Mouse (Mus musculus) heart, embryonic 15.5 days (tissue): ENCODE results near the gene Nptxr. TPM values are rescaled to one million over a fixed set of nuclear protein-coding genes. Genes with fewer than 3 reads are reported as not detected.
A peak's percentile ranks its signal among the peaks of the same experiment; 100 is the strongest.

ENCODE experiments used
- ATAC-seq: fragments of 200-750 bp; cut with Nextera tagmentation; replicated peaks from 2 replicates; pipeline ENCODE4 v1.8.0; 2017; ENCODE audit warnings: low read depth, moderate TSS enrichment; ENCODE audit not compliant: insufficient number of reproducible peaks, insufficient read depth, low FRiP score
- H3K27ac ChIP-seq: fragments of 300-500 bp; sonication (generic); 2 replicates; pipeline ENCODE4 v1.5.1; 2015; ENCODE audit warnings: mild to moderate bottlenecking, inconsistent platforms
- H3K27me3 ChIP-seq: fragments of 300-500 bp; sonication (generic); 2 replicates; pipeline ENCODE4 v1.6.1; 2015; ENCODE audit warnings: inconsistent platforms
- H3K36me3 ChIP-seq: fragments of 300-500 bp; sonication (generic); 2 replicates; pipeline ENCODE4 v1.6.1; 2015; ENCODE audit warnings: mild to moderate bottlenecking, inconsistent platforms
- H3K4me1 ChIP-seq: fragments of 300-500 bp; sonication (generic); replicated peaks from 2 replicates; pipeline ENCODE4 v1.6.1; 2015; ENCODE audit warnings: inconsistent platforms
- H3K4me2 ChIP-seq: fragments of 300-500 bp; sonication (generic); 2 replicates; pipeline ENCODE4 v1.6.1; 2015; ENCODE audit warnings: inconsistent platforms, mild to moderate bottlenecking, moderate library complexity
- H3K4me3 ChIP-seq: fragments of 300-500 bp; sonication (generic); 2 replicates; pipeline ENCODE4 v1.5.1; 2015; ENCODE audit warnings: mild to moderate bottlenecking, inconsistent platforms
- H3K9ac ChIP-seq: fragments of 300-500 bp; sonication (generic); 2 replicates; pipeline ENCODE4 v1.6.1; 2015; ENCODE audit warnings: mild to moderate bottlenecking, inconsistent platforms
- H3K9me3 ChIP-seq: fragments of 300-500 bp; sonication (generic); replicated peaks from 2 replicates; pipeline ENCODE4 v1.6.1; 2016; ENCODE audit warnings: inconsistent platforms
- WGBS: fragments of 180-500 bp; shearing (Covaris S2); methylation state at CpG from one replicate; pipeline ENCODE4 v1.1.7; 2015; ENCODE audit warnings: mixed read lengths; 5-methylcytosine and 5-hydroxymethylcytosine counted together
- polyA plus RNA-seq: library from polyadenylated mRNA; unstranded; fragments of >200 nt; fragmentation: Nextera tagmentation; extraction: Ambion mirVana; gene quantifications from 2 replicates; pipeline ENCODE4 v1.2.1, GENCODE M21; 2015

The Nptxr gene
- polyA plus RNA-seq, 1 experiment from 2014 or later: 1.8 TPM

- H3K36me3 ChIP-seq: peaks cover 20% of the 10 kb centered on the region; the same call in 1 of the 2 replicates
Observed at GRCm38 (mm10) chr15:79830388-79830787, 25.8 kb upstream of the Nptxr start.

GRCm38 (mm10) chr15:79829431-79829830, 24.9 kb upstream of the Nptxr start:
- H3K27me3 ChIP-seq: no peaks in the 10 kb centered on the region
- H3K9ac ChIP-seq: no peak overlapping the region
- H3K36me3 ChIP-seq: peaks cover 20% of the 10 kb centered on the region; the same call in 1 of the 2 replicates
- H3K4me1 ChIP-seq: peaks cover 81% of the 10 kb centered on the region
- H3K4me2 ChIP-seq: no peak overlapping the region
- H3K9me3 ChIP-seq: no peaks in the 10 kb centered on the region
- no peak for ATAC-seq
- no peak overlapping the region for H3K27ac ChIP-seq
- no peak overlapping the region for H3K4me3 ChIP-seq
- 81% methylated on average over 5 of the region's 5 CpGs for WGBS

More at GRCm38 (mm10) chr15:79830388-79830787, 25.8 kb upstream of the Nptxr start:
- no peak overlapping the region for H3K9ac ChIP-seq
- WGBS: 15% methylated on average over 4 of the region's 4 CpGs
- H3K27me3 ChIP-seq: no peaks in the 10 kb centered on the region
- H3K9me3 ChIP-seq: no peaks in the 10 kb centered on the region
- ATAC-seq: no peak
- peaks cover 77% of the 10 kb centered on the region for H3K4me1 ChIP-seq
- no peak overlapping the region for H3K27ac ChIP-seq
- no peak overlapping the region for H3K4me2 ChIP-seq
- H3K4me3 ChIP-seq: no peak overlapping the region

- 54% methylated on average over 46 of the region's 46 CpGs for WGBS
- Histone ChIP-seq H3K4me1 (peaks cover 85% of the 10 kb centered on the region), H3K4me3 (0 out of 2 replicates have a peak overlapping the region, but pooled peaks have one; percentile 3), H3K9me3 (no peaks in the 10 kb centered on the region), H3K27me3 (no peaks in the 10 kb centered on the region), H3K27ac (no peak overlapping the region), H3K9ac (no peak overlapping the region), H3K36me3 (peaks cover 20% of the 10 kb centered on the region; the same call in 1 of the 2 replicates), H3K4me2 (peak overlapping the region; percentile 17)
- no peak for ATAC-seq
Observed at GRCm38 (mm10) chr15:79828366-79829035, 23.9 kb upstream of the Nptxr start.

GRCm38 (mm10) chr15:79827778-79828210, 23.2 kb upstream of the Nptxr start:
- peaks cover 83% of the 10 kb centered on the region for H3K4me1 ChIP-seq
- H3K9ac ChIP-seq: no peak overlapping the region
- WGBS: 80% methylated on average over 11 of the region's 11 CpGs
- peaks cover 20% of the 10 kb centered on the region; the same call in 1 of the 2 replicates for H3K36me3 ChIP-seq
- no peaks in the 10 kb centered on the region for H3K9me3 ChIP-seq
- H3K27ac ChIP-seq: no peak overlapping the region
- H3K27me3 ChIP-seq: no peaks in the 10 kb centered on the region
- no peak overlapping the region for H3K4me3 ChIP-seq
- 0 out of 2 replicates have a peak overlapping the region, but pooled peaks have one; percentile 17 for H3K4me2 ChIP-seq
- ATAC-seq: no peak

GRCm38 (mm10) chr15:79827061-79827777, 22.7 kb upstream of the Nptxr start:
- H3K36me3 ChIP-seq: peaks cover 20% of the 10 kb centered on the region; the same call in 1 of the 2 replicates
- no peak overlapping the region for H3K27ac ChIP-seq
- no peak overlapping the region for H3K4me2 ChIP-seq
- peaks cover 83% of the 10 kb centered on the region for H3K4me1 ChIP-seq
- no peaks in the 10 kb centered on the region for H3K27me3 ChIP-seq
- no peak overlapping the region for H3K9ac ChIP-seq
- no peak overlapping the region for H3K4me3 ChIP-seq
- ATAC-seq: no peak
- no peaks in the 10 kb centered on the region for H3K9me3 ChIP-seq
- 87% methylated on average over 14 of the region's 14 CpGs for WGBS

GRCm38 (mm10) chr15:79826221-79826935, 21.8 kb upstream of the Nptxr start:
- Histone ChIP-seq H3K4me3 (no peak overlapping the region), H3K4me2 (no peak overlapping the region), H3K9ac (no peak overlapping the region), H3K27me3 (no peaks in the 10 kb centered on the region), H3K27ac (no peak overlapping the region), H3K36me3 (peaks cover 16% of the 10 kb centered on the region; the same call in 1 of the 2 replicates), H3K9me3 (no peaks in the 10 kb centered on the region), H3K4me1 (peaks cover 77% of the 10 kb centered on the region)
- ATAC-seq: no peak
- 82% methylated on average over 9 of the region's 9 CpGs for WGBS

GRCm38 (mm10) chr15:79825146-79825825, 20.7 kb upstream of the Nptxr start:
- ATAC-seq: no peak
- WGBS: 62% methylated on average over 14 of the region's 14 CpGs
- H3K4me1 ChIP-seq: peaks cover 71% of the 10 kb centered on the region
- H3K27ac ChIP-seq: no peak overlapping the region
- H3K9ac ChIP-seq: no peak overlapping the region
- H3K9me3 ChIP-seq: no peaks in the 10 kb centered on the region
- no peak overlapping the region for H3K4me3 ChIP-seq
- no peaks in the 10 kb centered on the region for H3K27me3 ChIP-seq
- no peak overlapping the region for H3K4me2 ChIP-seq
- H3K36me3 ChIP-seq: peaks cover 15% of the 10 kb centered on the region; the same call in 1 of the 2 replicates

GRCm38 (mm10) chr15:79823588-79824280, 19.2 kb upstream of the Nptxr start:
- no peaks in the 10 kb centered on the region for H3K27me3 ChIP-seq
- H3K9ac ChIP-seq: no peak overlapping the region
- 54% methylated on average over 19 of the region's 19 CpGs for WGBS
- ATAC-seq: no peak
- H3K4me2 ChIP-seq: no peak overlapping the region
- peaks cover 56% of the 10 kb centered on the region for H3K4me1 ChIP-seq
- H3K4me3 ChIP-seq: no peak overlapping the region
- no peak overlapping the region for H3K27ac ChIP-seq
- peaks cover 15% of the 10 kb centered on the region; the same call in 1 of the 2 replicates for H3K36me3 ChIP-seq
- no peaks in the 10 kb centered on the region for H3K9me3 ChIP-seq

- Histone ChIP-seq H3K9ac (no peak overlapping the region), H3K4me2 (no peak overlapping the region), H3K27me3 (no peaks in the 10 kb centered on the region), H3K4me3 (no peak overlapping the region), H3K4me1 (peaks cover 44% of the 10 kb centered on the region), H3K27ac (no peak overlapping the region; the same call in 1 of the 2 replicates), H3K9me3 (no peaks in the 10 kb centered on the region), H3K36me3 (0 out of 2 replicates have a peak, but pooled peaks cover 5% of the 10 kb centered on the region)
- ATAC-seq: 0 out of 2 replicates have a peak, but pooled peaks have one; percentile 3
- 47% methylated on average over 13 of the region's 13 CpGs for WGBS
Observed at GRCm38 (mm10) chr15:79822265-79823199, 18.0 kb upstream of the Nptxr start.
